Mouse (Mus musculus): ENCODE data around the gene Gatad2a. TPM values are rescaled to one million over a fixed set of nuclear protein-coding genes. Genes with fewer than 3 reads are reported as not detected.

The Gatad2a gene
- polyA plus RNA-seq, 1 experiment from 2014 or later: 43.6 TPM

GRCm38 (mm10) chr8:69914526-69914925 is 81.7 kb downstream of the Gatad2a start:
- H3K36me3 ChIP-seq: peaks cover 85% of the 10 kb centered on the region
- H3K27me3 ChIP-seq: no peaks in the 10 kb centered on the region
- no peak for ATAC-seq (ENCODE audit: insufficient number of reproducible peaks, low FRiP score, low TSS enrichment, low read depth)
- no peak overlapping the region for H3K4me2 ChIP-seq (replicated peaks)
- H3K4me3 ChIP-seq (replicated peaks): no peak overlapping the region
- H3K9me3 ChIP-seq (replicated peaks): no peaks in the 10 kb centered on the region
- H3K9ac ChIP-seq: no peak overlapping the region
- H3K27ac ChIP-seq (replicated peaks): no peak overlapping the region
- H3K4me1 ChIP-seq: 0 out of 2 replicates have a peak, but pooled peaks cover 7% of the 10 kb centered on the region
- 80% methylated on average over 4 of the region's 4 CpGs for WGBS

- no peak overlapping the region for H3K4me2 ChIP-seq (replicated peaks)
- H3K27ac ChIP-seq (replicated peaks): no peak overlapping the region
- H3K9me3 ChIP-seq (replicated peaks): no peaks in the 10 kb centered on the region
- WGBS: 86% methylated on average over 12 of the region's 12 CpGs
- no peaks in the 10 kb centered on the region for H3K4me1 ChIP-seq
- H3K9ac ChIP-seq: no peak overlapping the region
- no peak overlapping the region for H3K4me3 ChIP-seq (replicated peaks)
- peaks cover 99% of the 10 kb centered on the region for H3K36me3 ChIP-seq
- no peaks in the 10 kb centered on the region for H3K27me3 ChIP-seq
- no peak for ATAC-seq (ENCODE audit: insufficient number of reproducible peaks, low FRiP score, low TSS enrichment, low read depth)
These were observed 83.6 kb downstream of the Gatad2a start for GRCm38 (mm10) chr8:69912478-69913074.

GRCm38 (mm10) chr8:69911917-69912316 is 84.3 kb downstream of the Gatad2a start:
- no peaks in the 10 kb centered on the region for H3K27me3 ChIP-seq
- ATAC-seq (ENCODE audit: insufficient number of reproducible peaks, low FRiP score, low TSS enrichment, low read depth): no peak
- no peak overlapping the region for H3K27ac ChIP-seq (replicated peaks)
- no peak overlapping the region for H3K4me2 ChIP-seq (replicated peaks)
- H3K9ac ChIP-seq: no peak overlapping the region
- WGBS: 93% methylated on average over 13 of the region's 13 CpGs
- H3K4me1 ChIP-seq: no peaks in the 10 kb centered on the region
- H3K36me3 ChIP-seq: peaks cover 95% of the 10 kb centered on the region
- no peaks in the 10 kb centered on the region for H3K9me3 ChIP-seq (replicated peaks)
- no peak overlapping the region for H3K4me3 ChIP-seq (replicated peaks)

GRCm38 (mm10) chr8:69907106-69907505 is 89.1 kb downstream of the Gatad2a start:
- Histone ChIP-seq H3K27me3 (no peaks in the 10 kb centered on the region), H3K36me3 (peaks cover 51% of the 10 kb centered on the region), H3K9ac (no peak overlapping the region), H3K9me3 (replicated peaks) (no peaks in the 10 kb centered on the region), H3K4me3 (replicated peaks) (no peak overlapping the region), H3K4me2 (replicated peaks) (no peak overlapping the region), H3K27ac (replicated peaks) (no peak overlapping the region), H3K4me1 (peaks cover 15% of the 10 kb centered on the region; the same call in 1 of the 2 replicates)
- no peak for ATAC-seq (ENCODE audit: insufficient number of reproducible peaks, low FRiP score, low TSS enrichment, low read depth)
- 84% methylated on average over 2 of the region's 2 CpGs for WGBS

GRCm38 (mm10) chr8:69906260-69906659 is 89.9 kb downstream of the Gatad2a start:
- Histone ChIP-seq H3K36me3 (peaks cover 43% of the 10 kb centered on the region), H3K4me1 (peaks cover 20% of the 10 kb centered on the region; the same call in 1 of the 2 replicates), H3K4me2 (replicated peaks) (no peak overlapping the region), H3K27ac (replicated peaks) (no peak overlapping the region), H3K27me3 (no peaks in the 10 kb centered on the region), H3K9me3 (replicated peaks) (no peaks in the 10 kb centered on the region), H3K9ac (no peak overlapping the region), H3K4me3 (replicated peaks) (no peak overlapping the region)
- ATAC-seq (ENCODE audit: insufficient number of reproducible peaks, low FRiP score, low TSS enrichment, low read depth): no peak
- 93% methylated on average over 2 of the region's 2 CpGs for WGBS

- H3K27ac ChIP-seq (replicated peaks): no peak overlapping the region
- ATAC-seq (ENCODE audit: insufficient number of reproducible peaks, low FRiP score, low TSS enrichment, low read depth): no peak
- no peaks in the 10 kb centered on the region for H3K9me3 ChIP-seq (replicated peaks)
- WGBS: 79% methylated on average over 8 of the region's 8 CpGs
- H3K36me3 ChIP-seq: peaks cover 21% of the 10 kb centered on the region
- H3K9ac ChIP-seq: no peak overlapping the region
- H3K4me1 ChIP-seq: peaks cover 38% of the 10 kb centered on the region
- no peaks in the 10 kb centered on the region for H3K27me3 ChIP-seq
- no peak overlapping the region for H3K4me2 ChIP-seq (replicated peaks)
- no peak overlapping the region for H3K4me3 ChIP-seq (replicated peaks)
These were observed 92.1 kb downstream of the Gatad2a start for GRCm38 (mm10) chr8:69904096-69904495.

- WGBS: under 1% methylated on average over 44 of the region's 45 CpGs
- Histone ChIP-seq H3K9ac (peak overlapping the region; percentile 66), H3K4me3 (replicated peaks) (peak overlapping the region; percentile 79), H3K9me3 (replicated peaks) (no peaks in the 10 kb centered on the region), H3K4me2 (replicated peaks) (peak overlapping the region; percentile 95), H3K4me1 (peaks cover 38% of the 10 kb centered on the region), H3K27me3 (no peaks in the 10 kb centered on the region), H3K36me3 (peaks cover 18% of the 10 kb centered on the region), H3K27ac (replicated peaks) (peak overlapping the region; percentile 96)
- peak; percentile 91 for ATAC-seq (ENCODE audit: insufficient number of reproducible peaks, low FRiP score, low TSS enrichment, low read depth)
These were observed 93.1 kb downstream of the Gatad2a start for GRCm38 (mm10) chr8:69903063-69903542.

GRCm38 (mm10) chr8:69902163-69903062 is 93.8 kb downstream of the Gatad2a start, which contains the start of the genes Tssk6, Ndufa13 and Yjefn3:
Tssk6 (plus strand) TSS chr8:69902184.
Ndufa13 (minus strand) TSS chr8:69902558.
Yjefn3 (minus strand) TSS chr8:69902712.
- Histone ChIP-seq H3K4me1 (peaks cover 42% of the 10 kb centered on the region), H3K27me3 (no peaks in the 10 kb centered on the region), H3K4me3 (replicated peaks) (peak within 1 kb of the TSS; percentile 79), H3K27ac (replicated peaks) (peak within 1 kb of the TSS; percentile 96), H3K36me3 (peaks cover 18% of the 10 kb centered on the region; the same call in 1 of the 2 replicates), H3K9ac (peak within 1 kb of the TSS; percentile 66), H3K4me2 (replicated peaks) (peak within 1 kb of the TSS; percentile 95), H3K9me3 (replicated peaks) (no peaks in the 10 kb centered on the region)
- peak; percentile 16 for ATAC-seq (ENCODE audit: insufficient number of reproducible peaks, low FRiP score, low TSS enrichment, low read depth)
- 6% methylated on average over 89 of the region's 89 CpGs for WGBS

- Histone ChIP-seq H3K27ac (replicated peaks) (peak overlapping the region; percentile 96), H3K4me3 (replicated peaks) (peak overlapping the region; percentile 79), H3K4me2 (replicated peaks) (peak overlapping the region; percentile 95), H3K9me3 (replicated peaks) (no peaks in the 10 kb centered on the region), H3K27me3 (no peaks in the 10 kb centered on the region), H3K36me3 (peaks cover 16% of the 10 kb centered on the region; the same call in 1 of the 2 replicates), H3K9ac (peak overlapping the region; percentile 66), H3K4me1 (peaks cover 43% of the 10 kb centered on the region)
- under 1% methylated on average over 41 of the region's 41 CpGs for WGBS
- peak; percentile 76 for ATAC-seq (ENCODE audit: insufficient number of reproducible peaks, low FRiP score, low TSS enrichment, low read depth)
These were observed 94.6 kb downstream of the Gatad2a start for GRCm38 (mm10) chr8:69901484-69902162.

GRCm38 (mm10) chr8:69900895-69901451 is 95.2 kb downstream of the Gatad2a start:
- no peaks in the 10 kb centered on the region for H3K9me3 ChIP-seq (replicated peaks)
- peaks cover 14% of the 10 kb centered on the region; the same call in 1 of the 2 replicates for H3K36me3 ChIP-seq
- no peaks in the 10 kb centered on the region for H3K27me3 ChIP-seq
- peak overlapping the region; percentile 79 for H3K4me3 ChIP-seq (replicated peaks)
- peaks cover 43% of the 10 kb centered on the region for H3K4me1 ChIP-seq
- H3K4me2 ChIP-seq (replicated peaks): peak overlapping the region; percentile 95
- no peak for ATAC-seq (ENCODE audit: insufficient number of reproducible peaks, low FRiP score, low TSS enrichment, low read depth)
- H3K9ac ChIP-seq: peak overlapping the region; percentile 66
- WGBS: 14% methylated on average over 12 of the region's 12 CpGs
- H3K27ac ChIP-seq (replicated peaks): peak overlapping the region; percentile 96
